Mouse (Mus musculus) T-helper 17 cell (primary cell): ENCODE results near the gene Vmn2r5.
"Not testable (repeated sequence)": the region's sequence is repeated elsewhere in the genome, so short reads cannot be mapped to it uniquely, and the experiment has no call there.

Source experiments
- in situ Hi-C, 2 experiments: fragments of 300-600 bp; cut with MboI, MseI; formaldehyde crosslinking; loops; 1 replicate in 1 of 2; 2 replicates in 1 of 2; pipeline ENCODE4 v1.15.1; 2025; ENCODE audit warnings: high pct_unique_total_duplicates in 2 of 2

The Vmn2r5 gene

GRCm38 (mm10) chr3:64509742-64510141 lies at the start of gene Vmn2r5:
Gene Vmn2r5, minus strand, starts transcription at chr3:64509842.
- in situ Hi-C loops: not testable (repeated sequence)

- in situ Hi-C loops: not testable (repeated sequence)
These were observed 13.9 kb upstream of the Vmn2r5 start for GRCm38 (mm10) chr3:64523585-64523984.
